Mouse (Mus musculus) C2C12 (cell line): ENCODE measurements around the gene Asb2.

Experiments used
- CEBPB ChIP-seq: IDR thresholded peaks from one replicate; pipeline ENCODE4 v1.6.1; 2011; ENCODE audit warnings: low read depth, mild to moderate bottlenecking, control low read depth, moderate library complexity
- CTCF ChIP-seq: IDR thresholded peaks from one replicate; pipeline ENCODE4 v1.5.1; 2011; ENCODE audit not compliant: control insufficient read depth, insufficient read depth, insufficient read length
- MAX ChIP-seq: IDR thresholded peaks from one replicate; pipeline ENCODE4 v1.6.1; 2011; ENCODE audit warnings: mild to moderate bottlenecking, control low read depth
- USF1 ChIP-seq: IDR thresholded peaks from one replicate; pipeline ENCODE4 v1.6.1; 2011; ENCODE audit warnings: low read depth, mild to moderate bottlenecking, control low read depth, moderate library complexity

GRCm38 (mm10) chr12:103306224-103306623, 49.6 kb downstream of the Asb2 start:
- no peak for TF ChIP-seq CTCF
- no peak for TF ChIP-seq CEBPB
- no peak for TF ChIP-seq USF1
- no peak for TF ChIP-seq MAX
